Mouse (Mus musculus) heart, embryonic 12.5 days (tissue): Measurements from ENCODE around the gene Btg2. TPM values are rescaled to one million over a fixed set of nuclear protein-coding genes. Genes with fewer than 3 reads are reported as not detected.
A peak's percentile ranks its signal among the peaks of the same experiment; 100 is the strongest.

ENCODE experiments used
- ATAC-seq: fragments of 200-750 bp; cut with Nextera tagmentation; 2 replicates; pipeline ENCODE4 v1.8.0; 2017; ENCODE audit warnings: moderate TSS enrichment, moderate library complexity; ENCODE audit not compliant: insufficient number of reproducible peaks, low FRiP score
- H3K27ac ChIP-seq: fragments of 300-500 bp; sonication (generic); 2 replicates; pipeline ENCODE4 v1.5.1; 2016; ENCODE audit warnings: mild to moderate bottlenecking, moderate library complexity; ENCODE audit not compliant: poor library complexity, severe bottlenecking
- H3K27me3 ChIP-seq: fragments of 300-500 bp; sonication (generic); replicated peaks from 2 replicates; pipeline ENCODE4 v1.6.1; 2016; ENCODE audit warnings: mild to moderate bottlenecking, moderate library complexity
- H3K36me3 ChIP-seq: fragments of 300-500 bp; sonication (generic); 2 replicates; pipeline ENCODE4 v1.6.1; 2016; ENCODE audit warnings: mild to moderate bottlenecking, moderate library complexity
- H3K4me1 ChIP-seq: fragments of 300-500 bp; sonication (generic); replicated peaks from 2 replicates; pipeline ENCODE4 v1.6.1; 2016; ENCODE audit warnings: mild to moderate bottlenecking
- H3K4me2 ChIP-seq: fragments of 300-500 bp; sonication (generic); 2 replicates; pipeline ENCODE4 v1.6.1; 2016; ENCODE audit warnings: mild to moderate bottlenecking, moderate library complexity
- H3K4me3 ChIP-seq: fragments of 300-500 bp; sonication (generic); 2 replicates; pipeline ENCODE4 v1.5.1; 2016; ENCODE audit warnings: mild to moderate bottlenecking
- H3K9ac ChIP-seq: fragments of 300-500 bp; sonication (generic); 2 replicates; pipeline ENCODE4 v1.6.1; 2016; ENCODE audit warnings: mild to moderate bottlenecking, moderate library complexity
- H3K9me3 ChIP-seq: fragments of 300-500 bp; sonication (generic); replicated peaks from 2 replicates; pipeline ENCODE4 v1.6.1; 2016; ENCODE audit warnings: mild to moderate bottlenecking, moderate library complexity
- WGBS: fragments of 180-500 bp; shearing (Covaris S2); methylation state at CpG from one replicate; pipeline ENCODE4 v1.1.7; 2016; 5-methylcytosine and 5-hydroxymethylcytosine counted together
- polyA plus RNA-seq: library from polyadenylated mRNA; unstranded; fragments of >200 nt; fragmentation: Nextera tagmentation; extraction: Ambion mirVana; gene quantifications from 2 replicates; pipeline ENCODE4 v1.2.1, GENCODE M21; 2016

The Btg2 gene
- polyA plus RNA-seq, 1 experiment from 2014 or later: 37.8 TPM

DNA sequence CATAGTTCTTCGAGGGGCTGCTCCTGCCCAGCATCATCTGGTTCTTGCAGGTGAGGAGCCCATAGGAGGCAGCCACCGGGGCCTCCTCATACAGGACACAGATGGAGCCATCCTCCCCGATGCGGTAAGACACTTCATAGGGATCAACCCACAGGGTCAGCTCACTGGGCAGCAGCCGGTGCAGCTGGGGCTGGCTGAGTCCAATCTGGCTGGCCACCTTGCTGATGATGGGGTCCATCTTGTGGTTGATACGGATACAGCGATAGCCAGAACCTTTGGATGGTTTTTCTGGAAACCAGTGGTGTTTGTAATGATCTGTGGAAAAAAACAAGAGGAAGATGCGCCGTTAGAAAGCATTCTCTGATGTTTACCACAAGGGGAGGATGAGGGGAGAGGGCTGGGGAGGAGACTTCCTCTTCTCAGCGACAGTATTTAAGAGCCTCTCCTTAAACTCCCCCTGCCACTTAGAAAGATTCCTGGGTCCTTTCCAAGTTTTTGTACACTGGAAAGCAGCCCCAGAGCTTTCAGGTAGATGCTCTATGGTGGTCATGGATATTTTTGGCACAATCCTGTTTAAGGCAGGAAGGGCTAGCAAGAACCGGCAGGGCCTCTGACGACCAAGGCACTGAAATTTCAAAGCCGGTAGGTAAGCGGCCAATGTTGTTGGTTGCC lies 1.4 kb downstream of the Btg2 start:
- Histone ChIP-seq H3K4me2 (peak overlapping the region; percentile 82), H3K9me3 (no peaks in the 10 kb centered on the region), H3K36me3 (peaks cover 26% of the 10 kb centered on the region), H3K9ac (peak overlapping the region; percentile 89), H3K27me3 (no peaks in the 10 kb centered on the region), H3K4me3 (peak overlapping the region; percentile 83), H3K27ac (peak overlapping the region; percentile 80), H3K4me1 (peaks cover 69% of the 10 kb centered on the region)
- no peak for ATAC-seq
- 36% methylated on average over 14 of the region's 14 CpGs for WGBS

DNA sequence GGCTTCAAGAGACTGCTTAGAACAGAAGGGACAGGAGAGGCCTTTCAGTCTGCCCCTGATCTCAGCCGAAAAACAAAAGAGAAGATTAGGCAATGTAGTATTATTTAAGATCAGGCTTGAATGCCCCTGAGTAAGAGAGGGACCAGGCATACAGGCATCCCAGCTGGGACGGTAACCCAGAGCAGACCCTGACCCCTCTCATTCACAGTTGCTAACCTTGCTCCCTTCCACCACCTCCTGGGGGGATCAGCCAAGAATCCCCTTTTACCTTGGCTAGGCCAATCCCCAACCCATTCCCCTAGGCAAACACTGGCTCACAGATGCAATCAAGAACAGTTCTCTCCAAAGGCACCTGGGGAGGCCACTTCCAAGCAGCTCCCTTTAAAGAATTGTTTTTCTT lies 2.1 kb downstream of the Btg2 start:
- Histone ChIP-seq H3K27ac (no peak overlapping the region), H3K4me3 (peak overlapping the region; percentile 31), H3K9me3 (no peaks in the 10 kb centered on the region), H3K4me1 (peaks cover 70% of the 10 kb centered on the region), H3K36me3 (peaks cover 26% of the 10 kb centered on the region), H3K27me3 (no peaks in the 10 kb centered on the region), H3K4me2 (peak overlapping the region; percentile 82), H3K9ac (peak overlapping the region; percentile 47; the same call in 1 of the 2 replicates)
- 83% methylated on average over 2 of the region's 2 CpGs for WGBS
- no peak for ATAC-seq

DNA sequence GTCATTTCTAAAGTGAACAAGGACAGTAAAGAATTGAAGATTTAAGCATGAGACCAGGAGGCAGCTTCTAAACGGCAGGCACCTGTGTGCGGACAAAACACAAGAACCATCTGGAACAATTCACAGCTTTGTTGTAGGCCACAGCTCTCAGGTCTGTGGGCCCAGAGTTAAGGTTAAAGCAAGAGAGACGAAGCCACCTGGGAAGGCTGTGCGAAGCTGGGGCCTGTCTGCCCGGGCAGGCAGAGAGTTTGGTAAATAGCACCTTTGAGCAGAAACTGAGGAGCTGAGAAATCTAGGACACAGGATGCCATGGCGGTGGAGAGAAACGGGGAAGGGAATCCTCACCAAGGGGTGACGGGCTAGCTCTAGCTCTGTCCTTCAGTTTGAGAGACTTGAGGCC lies 3.4 kb downstream of the Btg2 start:
- H3K4me2 ChIP-seq: peak overlapping the region; percentile 82
- H3K9me3 ChIP-seq: no peaks in the 10 kb centered on the region
- peaks cover 26% of the 10 kb centered on the region for H3K36me3 ChIP-seq
- no peaks in the 10 kb centered on the region for H3K27me3 ChIP-seq
- no peak overlapping the region for H3K27ac ChIP-seq
- H3K9ac ChIP-seq: no peak overlapping the region
- no peak overlapping the region for H3K4me3 ChIP-seq
- whole genome bisulfite sequencing: 89% methylated on average over 8 of the region's 8 CpGs
- peaks cover 79% of the 10 kb centered on the region for H3K4me1 ChIP-seq
- no peak for ATAC-seq

DNA sequence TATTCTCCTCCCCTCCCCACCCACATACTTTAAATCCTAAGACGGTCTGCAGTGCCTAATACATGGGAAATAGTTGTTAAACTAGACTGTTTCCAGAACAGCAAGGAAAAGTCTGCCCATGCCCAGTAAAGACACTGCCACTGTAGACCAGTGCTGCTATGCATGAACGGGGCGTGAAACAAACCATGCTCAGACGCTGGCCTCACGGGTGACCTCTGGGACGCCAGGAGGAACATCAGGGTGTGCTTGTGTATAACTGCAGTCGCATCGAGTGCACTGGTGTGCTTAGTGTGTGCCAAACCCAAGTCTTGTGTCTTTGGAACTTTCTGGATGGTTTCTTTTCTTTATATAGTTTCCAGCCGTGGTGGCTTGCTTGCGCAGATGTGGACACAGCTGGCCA lies 4.3 kb downstream of the Btg2 start:
- Histone ChIP-seq H3K4me1 (peaks cover 75% of the 10 kb centered on the region), H3K4me3 (no peak overlapping the region), H3K27me3 (no peaks in the 10 kb centered on the region), H3K4me2 (peak overlapping the region; percentile 10; the same call in 1 of the 2 replicates), H3K36me3 (peaks cover 26% of the 10 kb centered on the region), H3K27ac (no peak overlapping the region), H3K9me3 (no peaks in the 10 kb centered on the region), H3K9ac (no peak overlapping the region)
- 87% methylated on average over 10 of the region's 10 CpGs for WGBS
- no peak for ATAC-seq

DNA sequence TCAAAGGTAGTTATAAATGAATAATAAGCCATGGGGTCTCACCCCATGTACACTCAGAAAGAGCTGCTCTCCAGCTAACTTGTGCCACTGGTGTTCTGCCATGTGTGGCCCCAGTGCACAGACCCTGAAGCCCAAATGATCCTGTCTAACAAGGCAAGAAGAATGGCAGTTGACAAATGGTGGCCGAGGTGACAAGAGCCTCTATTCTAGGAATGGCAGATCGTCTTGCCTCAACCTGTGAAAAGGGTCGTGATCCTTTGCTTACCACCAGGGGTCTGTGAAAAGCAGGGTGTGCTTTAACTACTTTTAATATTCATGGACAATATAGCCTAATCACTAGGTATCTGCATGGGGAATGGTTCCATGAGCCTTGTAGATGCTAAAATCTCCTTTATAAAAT lies 4.7 kb downstream of the Btg2 start:
- no peak overlapping the region for H3K4me3 ChIP-seq
- no peak for ATAC-seq
- H3K4me1 ChIP-seq: peaks cover 72% of the 10 kb centered on the region
- no peaks in the 10 kb centered on the region for H3K27me3 ChIP-seq
- H3K4me2 ChIP-seq: no peak overlapping the region
- H3K9ac ChIP-seq: no peak overlapping the region
- H3K9me3 ChIP-seq: no peaks in the 10 kb centered on the region
- H3K36me3 ChIP-seq: peaks cover 26% of the 10 kb centered on the region
- H3K27ac ChIP-seq: 0 out of 2 replicates have a peak overlapping the region, but pooled peaks have one; percentile 42
- WGBS: 55% methylated on average over 3 of the region's 3 CpGs

DNA sequence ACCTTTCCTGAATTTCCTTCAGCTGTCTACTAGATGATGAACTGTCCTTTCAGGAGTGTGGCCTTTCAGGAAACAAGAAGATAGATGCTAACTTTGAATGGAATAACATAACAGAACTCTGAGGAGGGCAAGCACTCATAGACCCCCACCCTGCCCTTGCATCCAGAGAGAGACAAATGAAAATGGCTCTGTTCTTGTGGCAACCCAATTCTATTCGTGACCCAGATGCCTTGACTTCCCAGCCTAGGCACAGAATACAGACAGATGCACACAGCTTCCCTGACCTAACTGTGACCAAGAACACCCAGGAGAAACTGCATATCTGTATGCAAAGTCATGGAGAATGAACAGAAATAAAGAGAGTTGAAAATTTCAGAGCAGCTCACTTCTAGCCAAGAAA lies 5.3 kb downstream of the Btg2 start:
- 78% methylated on average over 1 of the region's 1 CpGs for WGBS
- Histone ChIP-seq H3K9ac (no peak overlapping the region), H3K36me3 (peaks cover 26% of the 10 kb centered on the region), H3K4me1 (peaks cover 72% of the 10 kb centered on the region), H3K27me3 (no peaks in the 10 kb centered on the region), H3K9me3 (no peaks in the 10 kb centered on the region), H3K4me3 (no peak overlapping the region), H3K27ac (0 out of 2 replicates have a peak overlapping the region, but pooled peaks have one; percentile 42), H3K4me2 (0 out of 2 replicates have a peak overlapping the region, but pooled peaks have one; percentile 25)
- ATAC-seq: no peak

DNA sequence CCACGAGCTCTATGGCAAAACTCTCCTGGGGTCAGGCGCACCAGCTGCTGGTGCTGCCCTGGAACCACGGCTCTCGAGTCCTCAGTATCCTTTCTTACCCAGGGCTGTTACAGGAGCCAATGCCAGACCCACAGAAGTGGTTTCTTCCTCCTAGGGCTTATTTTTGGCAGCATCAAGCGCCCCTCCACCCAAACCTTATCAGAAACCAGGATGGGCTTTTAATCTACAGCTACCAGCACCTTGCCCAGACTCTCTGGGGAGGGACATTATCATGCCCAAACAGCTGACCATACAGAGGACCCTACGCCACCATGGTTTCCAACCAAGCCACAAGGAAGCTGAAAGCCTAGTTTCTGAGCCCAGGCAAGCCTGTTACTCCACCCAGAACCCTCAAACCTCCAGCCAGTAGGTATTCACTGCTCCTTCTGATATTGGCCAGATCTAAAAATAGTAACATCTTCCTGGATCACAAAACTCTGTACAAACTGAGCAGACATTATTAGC lies 5.8 kb downstream of the Btg2 start:
- WGBS: 38% methylated on average over 6 of the region's 6 CpGs
- H3K4me1 ChIP-seq: peaks cover 72% of the 10 kb centered on the region
- H3K9me3 ChIP-seq: no peaks in the 10 kb centered on the region
- H3K36me3 ChIP-seq: peaks cover 26% of the 10 kb centered on the region
- peak overlapping the region; percentile 25 for H3K4me2 ChIP-seq
- ATAC-seq: peak; percentile 65
- 0 out of 2 replicates have a peak, but pooled peaks cover 3% of the 10 kb centered on the region for H3K27me3 ChIP-seq
- peak overlapping the region; percentile 42; the same call in 1 of the 2 replicates for H3K27ac ChIP-seq
- no peak overlapping the region for H3K4me3 ChIP-seq
- no peak overlapping the region for H3K9ac ChIP-seq

DNA sequence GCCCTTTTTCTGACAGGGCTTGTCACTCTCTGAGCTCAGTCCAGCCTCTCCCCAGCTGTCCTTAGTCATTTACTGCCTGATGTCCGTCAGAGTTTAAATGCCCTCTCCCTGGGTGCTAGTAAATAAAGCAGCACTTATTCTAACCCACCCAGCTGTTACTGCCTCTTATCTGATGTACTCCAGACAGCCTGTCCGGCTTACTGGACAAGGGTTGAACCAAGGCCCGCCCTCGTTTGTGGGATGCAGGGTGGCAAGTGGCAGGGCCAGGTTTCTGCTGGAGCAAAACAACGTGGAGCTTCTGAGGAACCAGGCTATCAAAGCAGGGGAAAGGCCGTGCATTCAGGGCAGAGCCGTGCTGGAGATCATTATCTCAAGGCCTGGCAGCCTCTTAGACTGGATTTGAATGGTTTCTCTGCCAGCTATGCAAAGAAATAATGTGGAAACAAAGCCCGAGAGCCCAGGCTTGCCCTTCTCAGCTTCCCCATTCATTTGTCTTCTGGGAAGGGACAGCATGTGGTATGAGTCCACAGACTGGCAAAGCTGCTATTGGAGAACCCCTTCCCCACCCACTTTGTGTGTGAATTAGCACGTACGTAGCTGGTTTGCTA lies 7.4 kb downstream of the Btg2 start:
- no peak overlapping the region for H3K4me3 ChIP-seq
- H3K4me1 ChIP-seq: peaks cover 69% of the 10 kb centered on the region
- 0 out of 2 replicates have a peak overlapping the region, but pooled peaks have one; percentile 29 for H3K9ac ChIP-seq
- no peak overlapping the region for H3K4me2 ChIP-seq
- peak; percentile 57 for ATAC-seq
- H3K27ac ChIP-seq: no peak overlapping the region
- 47% methylated on average over 10 of the region's 10 CpGs for WGBS
- peaks cover 18% of the 10 kb centered on the region for H3K36me3 ChIP-seq
- no peaks in the 10 kb centered on the region for H3K9me3 ChIP-seq
- 0 out of 2 replicates have a peak, but pooled peaks cover 3% of the 10 kb centered on the region for H3K27me3 ChIP-seq

DNA sequence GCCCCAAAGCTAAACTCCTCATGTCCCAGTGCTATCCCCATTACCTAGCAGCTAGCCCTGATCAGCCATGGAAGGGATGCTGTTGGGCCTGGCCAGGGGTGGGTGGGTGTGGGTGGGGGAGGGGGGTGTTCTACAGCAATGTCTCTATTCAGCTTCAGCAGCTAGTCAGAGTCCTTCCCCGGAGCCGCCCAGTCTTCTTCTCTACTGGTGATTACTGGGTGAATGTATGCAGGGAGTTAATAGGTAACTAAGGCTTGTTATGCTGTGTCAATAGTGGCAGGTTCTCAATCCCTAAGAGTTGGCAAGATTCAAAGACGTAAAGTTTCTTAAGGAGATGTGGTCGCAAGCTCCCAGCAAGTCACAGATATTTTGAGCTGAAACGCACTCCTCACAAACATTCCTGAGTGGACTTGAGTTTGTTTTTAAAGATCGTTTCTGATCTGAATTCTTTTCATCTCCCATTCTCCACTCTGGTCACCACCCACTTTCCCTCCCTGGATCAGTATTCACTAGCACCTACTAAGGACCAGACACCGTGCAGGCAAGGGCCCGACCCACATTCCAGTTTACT lies 8.7 kb downstream of the Btg2 start:
- Histone ChIP-seq H3K27ac (no peak overlapping the region), H3K4me1 (peaks cover 71% of the 10 kb centered on the region), H3K27me3 (0 out of 2 replicates have a peak, but pooled peaks cover 3% of the 10 kb centered on the region), H3K9me3 (no peaks in the 10 kb centered on the region), H3K9ac (no peak overlapping the region), H3K4me3 (no peak overlapping the region), H3K4me2 (no peak overlapping the region), H3K36me3 (peaks cover 7% of the 10 kb centered on the region)
- no peak for ATAC-seq
- WGBS: 61% methylated on average over 8 of the region's 8 CpGs

DNA sequence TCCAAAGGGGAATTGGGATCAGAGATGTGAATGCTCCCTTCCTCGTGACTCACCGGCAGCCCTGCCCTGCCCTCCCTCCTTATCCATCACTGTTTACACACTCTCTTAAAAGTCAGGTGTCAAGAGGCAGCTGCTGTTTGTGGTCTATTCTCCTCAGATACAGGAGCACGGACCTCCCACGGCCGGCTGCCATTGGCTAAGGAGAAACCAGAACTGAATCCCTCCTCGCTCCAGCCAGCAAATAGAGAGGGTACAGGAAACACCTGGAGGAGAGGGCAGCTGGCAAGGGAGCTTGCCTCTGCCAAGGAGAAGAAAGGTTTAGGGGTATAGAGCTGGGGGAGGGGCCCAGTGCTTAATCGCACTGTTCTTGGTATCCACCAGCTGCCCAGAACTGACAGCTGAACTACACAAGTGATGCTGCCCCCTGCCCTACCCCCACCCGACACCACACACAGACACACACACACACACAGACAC lies 11.7 kb downstream of the Btg2 start:
- Histone ChIP-seq H3K27me3 (0 out of 2 replicates have a peak, but pooled peaks cover 3% of the 10 kb centered on the region), H3K9ac (0 out of 2 replicates have a peak overlapping the region, but pooled peaks have one; percentile 33), H3K36me3 (no peaks in the 10 kb centered on the region), H3K4me3 (no peak overlapping the region), H3K9me3 (no peaks in the 10 kb centered on the region), H3K4me2 (no peak overlapping the region), H3K27ac (no peak overlapping the region), H3K4me1 (peaks cover 74% of the 10 kb centered on the region)
- 11% methylated on average over 8 of the region's 8 CpGs for WGBS
- ATAC-seq: no peak

DNA sequence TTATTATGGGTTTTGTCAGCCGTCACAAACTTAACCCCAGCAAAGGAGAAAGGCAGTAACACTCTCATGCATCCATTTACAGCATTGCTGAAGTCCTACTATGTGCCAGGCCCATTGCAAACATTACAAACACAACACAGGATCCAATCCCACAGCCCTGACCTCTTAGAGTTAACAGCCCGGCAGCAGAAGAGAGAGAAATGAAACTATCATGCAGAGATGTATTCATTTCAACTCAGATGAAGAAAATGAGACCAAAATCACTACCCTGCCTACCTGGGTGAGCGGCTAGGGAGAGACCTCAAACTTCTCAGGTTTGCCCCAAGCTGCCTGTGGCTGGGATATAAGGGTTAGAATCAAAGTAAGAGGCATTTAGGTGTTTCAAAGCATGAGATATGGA lies 12.4 kb downstream of the Btg2 start:
- ATAC-seq: no peak
- Histone ChIP-seq H3K4me3 (no peak overlapping the region), H3K4me1 (peaks cover 75% of the 10 kb centered on the region), H3K9me3 (no peaks in the 10 kb centered on the region), H3K36me3 (no peaks in the 10 kb centered on the region), H3K27ac (no peak overlapping the region), H3K9ac (no peak overlapping the region), H3K27me3 (0 out of 2 replicates have a peak, but pooled peaks cover 3% of the 10 kb centered on the region), H3K4me2 (no peak overlapping the region)
- WGBS: 69% methylated on average over 3 of the region's 3 CpGs
